Mouse (Mus musculus) CH12.LX (cell line): ENCODE measurements around the gene Thsd4.

Experiments used
- CHD2 ChIP-seq: IDR thresholded peaks from 2 replicates; pipeline ENCODE4 v1.6.1; 2011; ENCODE audit warnings: low read length, improper control_type of control experiment
- CTCF ChIP-seq, 2 experiments: IDR thresholded peaks in 1 of 2; conservative IDR thresholded peaks in 1 of 2; 2 replicates each; pipeline ENCODE4 v1.5.1; 2011 to 2012; ENCODE audit warnings: low read depth in 2 of 2, low read length in 2 of 2, improper control_type of control experiment in 1 of 2, inconsistent platforms in 1 of 2, mild to moderate bottlenecking in 1 of 2, moderate library complexity in 1 of 2
- E2F4 ChIP-seq: IDR thresholded peaks from 2 replicates; pipeline ENCODE4 v1.6.1; 2011; ENCODE audit warnings: low read depth, low read length, improper control_type of control experiment; ENCODE audit not compliant: insufficient replicate concordance
- EP300 ChIP-seq: IDR thresholded peaks from 2 replicates; pipeline ENCODE4 v1.6.1; 2011; ENCODE audit warnings: low read length, improper control_type of control experiment
- HCFC1 ChIP-seq: IDR thresholded peaks from 2 replicates; pipeline ENCODE4 v1.6.1; 2012; ENCODE audit warnings: low read depth, mild to moderate bottlenecking, inconsistent platforms, low read length, improper control_type of control experiment
- JUND ChIP-seq: conservative IDR thresholded peaks from 2 replicates; pipeline ENCODE4 v1.6.1; 2011; ENCODE audit warnings: low read depth, low read length, improper control_type of control experiment
- KAT2A ChIP-seq: IDR thresholded peaks from 2 replicates; pipeline ENCODE4 v1.6.1; 2012; ENCODE audit warnings: low read length, improper control_type of control experiment, inconsistent platforms; ENCODE audit not compliant: insufficient replicate concordance
- MAFK ChIP-seq: IDR thresholded peaks from 2 replicates; pipeline ENCODE4 v1.6.1; 2011; ENCODE audit warnings: low read length, improper control_type of control experiment; ENCODE audit not compliant: insufficient replicate concordance
- MXI1 ChIP-seq: IDR thresholded peaks from 2 replicates; pipeline ENCODE4 v1.6.1; 2011; ENCODE audit warnings: mild to moderate bottlenecking, low read depth, low read length, improper control_type of control experiment
- POLR2A ChIP-seq: IDR thresholded peaks from 2 replicates; pipeline ENCODE4 v1.6.1; 2011; ENCODE audit warnings: low read depth, mild to moderate bottlenecking, improper control_type of control experiment, low read length
- TCF12 ChIP-seq: IDR thresholded peaks from 2 replicates; pipeline ENCODE4 v1.6.1; 2014; ENCODE audit warnings: low read depth, mild to moderate bottlenecking, inconsistent platforms, low read length, improper control_type of control experiment
- ZMIZ1 ChIP-seq: IDR thresholded peaks from 2 replicates; pipeline ENCODE4 v1.6.1; 2012; ENCODE audit warnings: low read depth, mild to moderate bottlenecking, inconsistent platforms, low read length, improper control_type of control experiment
- ZNF384 ChIP-seq: IDR thresholded peaks from 2 replicates; pipeline ENCODE4 v1.6.1; 2012; ENCODE audit warnings: low read depth, low read length, improper control_type of control experiment, inconsistent platforms

DNA sequence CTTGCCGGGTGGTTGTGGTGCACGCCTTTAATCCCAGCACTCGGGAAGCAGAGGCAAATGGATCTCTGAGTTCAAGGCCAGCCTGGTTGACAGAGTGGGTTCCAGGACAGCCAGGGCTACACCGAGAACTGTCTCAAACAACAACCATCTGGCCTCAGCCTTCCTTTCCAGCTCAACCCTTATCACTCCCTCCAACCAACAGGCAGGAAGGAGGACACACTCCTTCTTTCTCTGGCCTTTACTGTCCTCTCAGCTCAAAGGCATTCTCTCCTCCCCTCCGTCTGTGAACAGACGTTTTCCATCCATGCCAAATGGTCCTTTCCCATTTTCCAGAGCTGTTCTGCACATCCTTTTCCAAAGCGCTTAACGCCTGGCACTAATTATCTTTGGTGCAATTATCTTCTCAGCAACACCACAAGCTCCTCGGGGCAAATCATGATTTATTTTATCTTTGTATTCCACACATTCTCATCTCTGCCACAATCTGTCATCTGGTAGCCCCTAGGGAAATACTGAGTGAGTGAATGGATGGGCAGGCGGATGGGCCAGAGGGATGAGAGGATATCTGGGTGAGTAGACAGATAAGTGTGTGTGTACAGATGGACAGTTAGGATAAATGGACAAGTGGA, 80.5 kb downstream of the Thsd4 start:
- TF ChIP-seq ZMIZ1 = no peak
- no peak for TF ChIP-seq CHD2
- TF ChIP-seq EP300 = no peak
- no peak for TF ChIP-seq CTCF (conservative IDR thresholded peaks at IDR 0.05 in 1 of 2, IDR thresholded peaks at IDR 0.05 in 1 of 2; ENCODE audit: low read depth in 2 of 2, low read length in 2 of 2)
- TF ChIP-seq E2F4 = no peak
- no peak for TF ChIP-seq JUND
- TF ChIP-seq KAT2A = no peak
- no peak for TF ChIP-seq POLR2A
- TF ChIP-seq MAFK = no peak
- no peak for TF ChIP-seq MXI1
- TF ChIP-seq TCF12 = no peak
- TF ChIP-seq ZNF384 = no peak
- no peak for TF ChIP-seq HCFC1
